In genomic region chr13:13889297-13890120, GRCm38 (mm10) we compare ENCODE assay signal across 7 mouse cellular contexts.
DNase-seq lines count a peak whose midpoint lies in the region; ATAC-seq and TF ChIP-seq lines count a peak whose summit lies in the region.

No protein-coding gene starts in this region.

- peak; percentile 99 for TF ChIP-seq CTCF in intestine, postnatal 0 days (IDR thresholded peaks at IDR 0.05; ENCODE audit: low read depth)
- TF ChIP-seq CTCF in small intestine, adult 2 months (IDR thresholded peaks at IDR 0.05; ENCODE audit: extremely low read depth, insufficient read length, insufficient replicate concordance, low read depth, low read length), result peak; percentile 83; the same call in 1 of the 2 replicates

- TF ChIP-seq POLR2A in small intestine, adult 2 months (IDR thresholded peaks at IDR 0.05; ENCODE audit: low read depth, low read length), result no peak

- H3K9ac ChIP-seq in intestine, postnatal 0 days (ENCODE audit: low read depth, low read length), result no peak overlapping the region; the same call in 1 of the 2 replicates
- H3K9ac ChIP-seq in midbrain, embryonic 12.5 days (replicated peaks), result 0 out of 2 replicates have a peak overlapping the region, but pooled peaks have one; percentile 43

- no peaks in the 10 kb centered on the region for H3K4me1 ChIP-seq in embryonic facial prominence, embryonic 10.5 days
- no peaks in the 10 kb centered on the region for H3K4me1 ChIP-seq in intestine, postnatal 0 days (replicated peaks; ENCODE audit: control insufficient read depth, insufficient read depth, low read length)
- no peaks in the 10 kb centered on the region for H3K4me1 ChIP-seq in midbrain, embryonic 12.5 days
- H3K4me1 ChIP-seq in small intestine, adult 2 months (ENCODE audit: control insufficient read depth, insufficient read depth, insufficient read length, low read length), result no peaks in the 10 kb centered on the region

- H3K4me3 ChIP-seq in embryonic facial prominence, embryonic 10.5 days, result peak overlapping the region; percentile 58
- peak overlapping the region; percentile 46 for H3K4me3 ChIP-seq in intestine, postnatal 0 days (ENCODE audit: low read depth, low read length)
- peak overlapping the region; percentile 50 for H3K4me3 ChIP-seq in midbrain, embryonic 12.5 days
- H3K4me3 ChIP-seq in small intestine, adult 2 months (ENCODE audit: low read depth, low read length), result peak overlapping the region; percentile 60

- H3K27me3 ChIP-seq in embryonic facial prominence, embryonic 10.5 days (replicated peaks; ENCODE audit: low read depth, poor library complexity, severe bottlenecking), result no peaks in the 10 kb centered on the region
- no peaks in the 10 kb centered on the region for H3K27me3 ChIP-seq in intestine, postnatal 0 days (replicated peaks; ENCODE audit: control insufficient read depth, insufficient read depth, low read length)
- no peaks in the 10 kb centered on the region for H3K27me3 ChIP-seq in midbrain, embryonic 12.5 days
- H3K27me3 ChIP-seq in small intestine, adult 2 months (ENCODE audit: control insufficient read depth, insufficient read depth, low read length), result no peaks in the 10 kb centered on the region

- DNase-seq in adrenal gland, postnatal 10 days, result peak; percentile 95
- DNase-seq in embryonic facial prominence, embryonic 10.5 days (ENCODE audit: low spot score), result peak; percentile 88
- peak; percentile 92 for DNase-seq in gonadal fat pad, adult 2 months (ENCODE audit: low read depth)
- DNase-seq in left cerebral cortex, postnatal 4 days, result peak; percentile 94

- H3K9me3 ChIP-seq in embryonic facial prominence, embryonic 10.5 days, result peaks cover 4% of the 10 kb centered on the region; the same call in 1 of the 2 replicates
- H3K9me3 ChIP-seq in intestine, postnatal 0 days (ENCODE audit: control insufficient read depth), result no peaks in the 10 kb centered on the region
- no peaks in the 10 kb centered on the region for H3K9me3 ChIP-seq in midbrain, embryonic 12.5 days

- peak; percentile 88 for ATAC-seq in intestine, postnatal 0 days
- ATAC-seq in midbrain, embryonic 12.5 days (ENCODE audit: low FRiP score, low read depth), result peak; percentile 99

- peak overlapping the region; percentile 70 for H3K27ac ChIP-seq in embryonic facial prominence, embryonic 10.5 days (replicated peaks)
- no peak overlapping the region for H3K27ac ChIP-seq in intestine, postnatal 0 days (ENCODE audit: low read depth, low read length)
- H3K27ac ChIP-seq in midbrain, embryonic 12.5 days (replicated peaks), result no peak overlapping the region
- no peak overlapping the region for H3K27ac ChIP-seq in small intestine, adult 2 months (ENCODE audit: insufficient read depth, low read depth, low read length)

- H3K4me2 ChIP-seq in intestine, postnatal 0 days (replicated peaks; ENCODE audit: low read depth), result peak overlapping the region; percentile 68
- peak overlapping the region; percentile 53 for H3K4me2 ChIP-seq in midbrain, embryonic 12.5 days (replicated peaks)

- H3K36me3 ChIP-seq in embryonic facial prominence, embryonic 10.5 days (replicated peaks), result no peaks in the 10 kb centered on the region
- H3K36me3 ChIP-seq in intestine, postnatal 0 days (ENCODE audit: control insufficient read depth, insufficient read depth), result no peaks in the 10 kb centered on the region
- H3K36me3 ChIP-seq in midbrain, embryonic 12.5 days, result no peaks in the 10 kb centered on the region
- H3K36me3 ChIP-seq in small intestine, adult 2 months (ENCODE audit: control insufficient read depth, insufficient read depth, low read length), result no peaks in the 10 kb centered on the region

- 26% methylated on average over 17 of the region's 17 CpGs for WGBS in embryonic facial prominence, embryonic 10.5 days
- WGBS in intestine, postnatal 0 days, result 18% methylated on average over 17 of the region's 17 CpGs
- WGBS in midbrain, embryonic 12.5 days, result 21% methylated on average over 17 of the region's 17 CpGs
- WGBS in small intestine, adult 2 months, result 15% methylated on average over 17 of the region's 17 CpGs

- intact Hi-C loops in left cerebral cortex, postnatal 4 days (cut with DNase I), result no loop called here
